Mouse (Mus musculus): ENCODE measurements at regions not wholly inside any gene's neighbourhood (a gene's known extent, or its start where the extent isn't known, plus 50 kb on each side); places are given as distances from the start of the nearest gene placed in this dataset.
A peak's percentile ranks its signal among the peaks of the same experiment; 100 is the strongest.

DNA sequence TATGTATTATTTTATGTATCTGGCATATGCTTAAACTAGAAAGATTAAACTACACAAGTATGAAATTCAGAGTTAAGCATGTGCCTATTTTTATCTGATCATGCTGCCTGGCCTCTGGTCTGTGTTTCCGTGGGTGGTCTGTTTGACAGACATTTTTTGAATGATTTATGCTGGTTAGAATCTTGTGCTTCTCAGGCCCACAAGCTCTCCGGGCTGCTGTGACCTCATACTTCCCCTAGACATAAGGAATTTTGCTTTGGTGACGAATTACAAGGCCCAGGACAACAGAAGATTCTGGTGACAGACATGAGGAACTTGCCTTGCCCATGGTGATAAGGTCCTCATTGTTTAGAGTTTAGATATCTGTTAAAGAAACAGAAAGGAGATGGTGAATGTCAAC, 475.9 kb upstream of the Fam92a start:
- DNase-seq (ENCODE audit: low read depth, low spot score) = no peak
- WGBS = 53% methylated on average over 3 of the region's 3 CpGs

DNA sequence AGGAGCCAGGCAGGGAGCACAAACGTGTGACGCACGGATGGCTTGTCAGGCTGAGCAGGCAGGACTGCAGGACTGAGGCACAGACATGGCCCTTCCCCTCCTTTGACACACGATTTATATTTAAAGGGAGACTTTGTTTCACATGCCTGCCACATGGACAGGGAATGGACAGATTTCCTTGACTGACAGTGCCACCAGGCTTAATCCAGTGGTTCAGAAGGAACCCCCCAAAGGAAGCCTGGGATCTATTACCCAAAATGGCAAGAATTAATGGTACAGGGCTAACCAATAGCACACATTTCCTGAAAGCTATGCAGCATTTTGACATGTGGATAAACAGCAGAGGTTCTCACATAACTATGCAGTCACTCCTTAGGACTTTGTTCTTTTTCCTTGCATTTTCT, 470.7 kb upstream of the Fam92a start:
- 58% methylated on average over 4 of the region's 4 CpGs for WGBS
- no peak for DNase-seq (ENCODE audit: low read depth, low spot score)

DNA sequence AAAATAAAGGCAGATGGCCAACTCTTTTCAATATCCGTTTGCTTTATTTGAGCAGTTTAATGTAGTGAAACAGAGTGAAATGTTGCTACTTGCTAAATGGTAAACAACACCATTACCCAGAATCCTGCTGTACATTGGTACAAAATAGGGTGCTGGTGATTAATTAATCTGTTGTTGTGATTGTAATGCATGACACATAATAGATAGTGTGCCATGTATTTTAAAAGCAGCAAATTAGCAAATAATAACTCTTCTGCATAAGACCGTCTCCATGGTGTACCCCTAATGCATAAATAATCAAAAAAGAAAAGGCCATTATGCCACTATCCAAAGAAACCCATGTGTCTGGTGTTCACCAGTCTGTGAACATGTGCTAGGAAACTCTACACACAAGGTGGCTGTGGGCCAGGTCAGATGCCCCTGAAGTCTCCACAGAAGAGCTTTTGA, 457.6 kb upstream of the Fam92a start:
- WGBS = 72% methylated on average over 2 of the region's 2 CpGs

DNA sequence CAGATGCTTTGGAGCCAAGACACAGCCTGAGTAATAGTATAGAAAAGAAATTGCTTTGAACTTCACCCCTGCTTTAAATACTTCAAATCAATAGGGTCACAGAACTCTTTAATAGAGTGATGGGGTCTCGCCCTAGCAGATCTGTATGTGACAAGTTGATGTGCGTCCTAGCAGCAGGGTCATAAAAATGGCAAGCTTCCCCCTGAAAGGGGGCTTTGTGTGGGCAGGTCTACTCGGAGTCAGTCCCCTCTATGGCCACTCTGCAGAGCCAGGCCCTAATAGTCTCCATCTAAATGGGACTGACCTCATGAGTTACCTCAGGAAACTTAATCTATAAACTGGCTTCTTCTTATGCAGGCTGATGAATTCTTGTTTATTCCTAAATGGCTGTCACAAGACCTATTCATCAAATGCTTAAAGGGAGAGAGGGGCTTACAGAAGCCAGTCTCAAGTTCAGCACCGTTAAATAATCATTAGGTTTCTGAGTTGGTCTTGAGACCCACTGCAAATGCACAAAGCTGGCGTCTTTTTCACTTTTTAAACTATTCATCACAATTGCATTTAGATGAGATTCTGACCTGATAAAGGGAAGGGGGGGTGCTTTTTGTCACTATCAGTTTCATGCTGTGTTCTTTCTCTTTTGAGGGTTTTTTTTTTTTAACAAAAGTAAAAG, 457.0 kb upstream of the Fam92a start:
- no peak for DNase-seq (ENCODE audit: low read depth, low spot score)
- 59% methylated on average over 5 of the region's 5 CpGs for WGBS

More for the DNA sequence above, 457.6 kb upstream of the Fam92a start:
- DNase-seq (ENCODE audit: low read depth, low spot score) = no peak

DNA sequence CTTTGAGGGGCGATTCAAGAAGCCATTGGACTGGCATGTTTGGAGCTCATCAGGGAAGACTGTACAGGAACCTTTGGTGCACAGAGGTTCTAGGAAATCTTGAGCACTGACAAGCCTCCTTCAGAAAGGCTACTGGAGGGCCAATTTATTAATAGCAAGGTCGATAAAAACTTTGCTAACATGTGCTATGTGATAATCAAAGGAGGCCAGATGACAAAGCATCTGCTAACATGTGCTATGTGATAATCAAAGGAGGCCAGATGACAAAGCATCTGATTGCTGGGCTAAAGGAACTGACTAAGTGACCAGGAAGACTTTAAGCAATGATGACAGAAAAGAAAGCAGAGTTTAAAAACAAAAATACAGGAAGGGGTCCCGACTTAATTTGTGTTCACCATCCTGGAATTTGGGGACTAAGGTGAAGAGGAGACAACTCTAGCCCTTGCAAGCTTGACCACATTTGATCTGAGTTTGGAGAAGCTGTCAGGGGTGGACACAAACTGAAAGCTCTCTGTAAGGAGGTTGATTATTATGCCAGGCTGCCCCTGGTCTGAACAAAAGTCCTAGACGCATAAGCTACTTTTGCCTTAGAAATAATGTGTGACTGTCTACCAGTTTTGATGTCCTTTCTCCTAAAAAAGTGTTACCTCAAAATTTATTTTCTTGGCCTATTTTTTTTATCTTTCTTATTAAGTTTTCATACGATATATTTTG, 455.5 kb upstream of the Fam92a start:
- 77% methylated on average over 5 of the region's 5 CpGs for WGBS
- DNase-seq (ENCODE audit: low read depth, low spot score) = no peak

DNA sequence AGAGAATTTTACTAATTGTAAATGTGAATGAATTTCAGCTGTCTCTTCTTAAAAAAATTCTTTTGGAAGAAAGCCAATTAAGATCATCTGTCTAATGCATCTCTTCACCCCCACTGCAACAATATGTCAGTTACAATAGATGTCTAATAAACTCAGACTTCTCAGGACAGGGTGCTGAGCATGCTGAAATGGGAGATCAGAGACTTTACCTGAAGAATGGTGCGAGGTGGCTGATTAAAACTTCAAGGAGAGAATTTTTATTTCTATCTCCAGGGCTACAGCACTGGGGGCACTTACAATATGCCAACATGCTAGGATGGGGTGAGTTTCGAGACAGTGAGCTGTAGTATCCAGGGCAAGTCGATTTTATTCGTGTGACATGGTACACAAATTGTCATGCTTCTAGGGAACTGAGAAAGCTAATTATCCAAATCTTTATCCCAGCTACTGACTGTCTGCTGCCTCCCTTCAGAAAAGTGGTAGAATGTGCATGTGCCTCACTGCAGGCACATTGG, 449.0 kb upstream of the Fam92a start:
- 80% methylated on average over 4 of the region's 4 CpGs for WGBS

DNA sequence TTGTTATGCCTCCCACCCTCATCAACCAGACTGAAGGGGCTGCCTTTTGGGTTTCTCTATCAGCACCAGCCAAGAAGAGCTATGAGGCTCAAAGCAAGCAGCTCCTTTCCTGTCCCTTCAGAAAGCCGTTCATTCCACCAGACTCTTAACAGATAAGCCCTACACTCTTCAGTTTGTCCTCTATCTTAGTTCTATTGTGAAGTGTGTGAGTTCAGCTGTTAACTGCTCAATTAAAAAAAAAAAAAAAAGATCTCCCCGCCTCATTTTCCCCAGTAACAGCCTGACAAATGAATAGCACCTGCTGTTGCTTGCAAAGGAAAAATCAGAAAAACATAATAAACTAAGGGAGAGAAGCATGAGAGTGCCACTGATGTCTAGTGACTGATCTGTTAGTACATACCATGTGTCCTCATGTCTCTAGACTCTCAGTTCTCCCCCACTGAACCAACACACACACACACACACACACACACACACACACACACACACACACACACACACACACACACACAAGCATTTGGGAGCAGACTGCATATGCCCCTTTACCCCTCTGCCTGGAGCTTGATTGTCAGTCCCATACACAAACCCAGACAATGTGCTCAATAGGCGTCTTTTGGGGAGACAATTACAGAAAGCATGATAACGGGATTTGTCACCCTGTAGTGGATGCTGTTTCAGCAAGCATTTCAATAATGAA, 448.4 kb upstream of the Fam92a start:
- WGBS = 57% methylated on average over 4 of the region's 4 CpGs

More for the DNA sequence above, 449.0 kb upstream of the Fam92a start:
- DNase-seq (ENCODE audit: low read depth, low spot score) = no peak

DNA sequence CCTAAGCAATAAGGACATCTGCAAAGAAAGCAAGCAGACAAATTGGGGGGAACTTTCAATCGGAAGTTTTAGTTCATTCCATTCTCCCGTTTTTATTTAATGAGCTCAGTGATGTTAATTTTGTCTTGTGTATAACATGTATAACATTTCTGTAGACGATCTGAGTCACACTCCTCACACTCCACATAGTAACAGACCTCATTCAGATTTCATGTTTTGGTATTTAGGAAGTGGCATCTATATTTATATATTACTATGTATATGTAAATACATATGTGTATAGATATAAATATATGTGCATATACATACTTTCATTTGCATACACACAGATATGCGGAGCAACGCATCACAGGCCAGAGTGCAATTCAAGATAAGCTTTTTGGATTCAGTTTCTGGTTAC, 444.9 kb upstream of the Fam92a start:
- 60% methylated on average over 5 of the region's 5 CpGs for WGBS
- DNase-seq (ENCODE audit: low read depth, low spot score) = no peak

More for the DNA sequence above, 448.4 kb upstream of the Fam92a start:
- DNase-seq (ENCODE audit: low read depth, low spot score) = no peak

DNA sequence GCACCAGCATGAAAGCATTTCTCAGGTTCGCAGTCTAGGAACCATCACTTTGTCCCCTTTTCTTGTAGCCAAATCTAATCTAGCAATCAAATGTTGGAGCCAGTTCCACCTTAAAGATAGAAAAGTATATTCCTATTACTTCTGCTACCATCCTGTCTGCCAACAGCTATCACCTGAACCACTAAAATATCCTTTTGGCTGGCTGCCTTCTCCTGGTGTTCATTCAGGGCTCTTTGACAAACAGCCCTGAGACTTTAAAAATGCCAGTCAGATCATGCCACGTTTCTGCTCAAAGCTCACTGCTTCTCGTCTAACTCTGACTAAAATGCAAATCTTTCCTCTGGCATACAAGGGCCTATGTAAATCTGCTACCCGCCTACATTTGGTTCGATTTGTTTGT, 439.7 kb upstream of the Fam92a start:
- WGBS = 60% methylated on average over 5 of the region's 5 CpGs
- no peak for DNase-seq (ENCODE audit: low read depth, low spot score)

DNA sequence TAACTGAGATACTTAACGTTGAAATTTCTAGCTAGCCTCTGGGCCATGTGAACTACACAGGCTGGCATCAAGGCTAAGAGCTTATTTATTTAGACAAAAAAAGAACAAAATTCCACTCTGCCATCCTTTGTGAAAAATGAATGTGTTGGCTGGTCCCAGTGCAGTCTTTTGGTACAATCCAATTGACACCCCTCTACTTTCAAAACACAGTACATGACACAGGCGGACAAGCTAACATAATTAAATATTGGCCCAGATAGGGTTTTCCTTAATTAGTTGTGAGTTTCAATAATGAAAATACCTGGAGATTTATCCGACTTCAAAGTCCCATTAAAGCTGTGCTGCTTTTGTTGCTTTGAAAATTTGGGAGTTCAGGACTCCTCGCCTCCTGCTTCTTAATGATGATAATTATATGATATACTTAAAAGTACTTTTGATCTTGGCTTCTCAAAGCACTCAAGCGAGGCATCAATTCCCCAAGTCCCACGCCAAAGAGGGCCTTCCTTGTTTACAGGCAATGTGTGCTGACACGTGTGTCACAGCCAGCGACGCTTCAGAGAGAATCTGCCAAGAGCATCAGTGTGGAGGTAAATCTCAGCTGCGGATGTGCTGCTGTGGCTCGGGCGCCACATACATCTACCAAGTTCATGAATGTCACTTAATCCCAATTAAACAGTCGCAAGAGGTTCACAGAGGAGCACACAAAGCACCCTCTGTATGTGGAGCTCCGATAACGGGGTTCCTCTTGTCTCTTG, 429.5 kb upstream of the Fam92a start:
- WGBS = 90% methylated on average over 15 of the region's 15 CpGs
- no peak for DNase-seq (ENCODE audit: low read depth, low spot score)

DNA sequence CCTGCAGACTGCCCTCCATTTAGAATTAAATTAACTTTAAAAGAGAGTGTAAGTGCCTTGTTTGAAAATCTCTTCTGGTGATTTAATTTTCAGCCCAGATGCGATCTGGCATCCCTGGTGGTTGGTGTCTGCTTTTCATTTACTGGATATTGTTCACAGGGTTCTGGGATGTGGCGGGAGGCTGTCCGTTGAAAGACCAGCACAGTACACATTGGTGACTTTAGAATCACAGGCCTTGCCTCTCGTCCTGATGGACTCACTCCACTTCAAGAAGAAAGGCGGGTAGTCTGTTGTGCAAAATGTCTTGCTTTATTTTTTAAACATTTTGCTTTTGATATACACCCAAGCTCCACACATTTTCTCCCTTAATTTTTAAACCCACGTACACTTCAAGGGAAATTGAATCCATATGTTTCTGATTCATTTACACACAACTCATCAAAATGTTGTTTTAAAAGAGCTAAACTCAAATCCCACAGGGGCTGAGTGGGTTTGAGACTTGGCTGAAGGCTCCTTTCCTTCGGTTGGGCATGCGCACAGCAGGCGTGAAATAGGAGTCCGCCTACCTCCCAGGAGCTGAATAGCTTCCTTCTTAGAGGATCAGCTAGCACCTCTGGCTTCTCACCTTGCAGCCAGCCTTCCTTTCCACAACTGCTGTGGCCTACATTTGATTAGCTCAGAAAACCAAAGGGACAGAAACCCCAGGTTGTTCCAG, 424.1 kb upstream of the Fam92a start:
- no peak for DNase-seq (ENCODE audit: low read depth, low spot score)
- WGBS = 81% methylated on average over 10 of the region's 10 CpGs

DNA sequence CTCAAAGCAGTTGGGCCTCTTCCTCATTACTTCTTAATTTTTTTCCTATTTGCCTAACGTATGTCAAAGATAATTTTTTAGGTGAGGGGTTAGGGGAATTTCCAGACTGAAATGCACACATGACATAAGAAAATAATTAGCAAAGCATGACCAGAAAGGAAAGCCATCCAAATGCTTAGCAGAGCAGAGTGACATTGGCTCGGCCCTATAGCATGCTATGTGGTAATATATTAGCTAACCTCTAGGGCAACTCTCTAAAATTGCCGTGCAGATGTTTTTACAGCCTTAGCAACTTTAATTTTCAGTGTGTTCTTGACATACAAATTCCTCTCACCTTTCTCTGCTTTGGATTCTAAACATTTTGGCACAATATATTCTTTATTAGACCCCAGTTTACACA, 421.2 kb upstream of the Fam92a start:
- 52% methylated on average over 3 of the region's 3 CpGs for WGBS
- no peak for DNase-seq (ENCODE audit: low read depth, low spot score)

DNA sequence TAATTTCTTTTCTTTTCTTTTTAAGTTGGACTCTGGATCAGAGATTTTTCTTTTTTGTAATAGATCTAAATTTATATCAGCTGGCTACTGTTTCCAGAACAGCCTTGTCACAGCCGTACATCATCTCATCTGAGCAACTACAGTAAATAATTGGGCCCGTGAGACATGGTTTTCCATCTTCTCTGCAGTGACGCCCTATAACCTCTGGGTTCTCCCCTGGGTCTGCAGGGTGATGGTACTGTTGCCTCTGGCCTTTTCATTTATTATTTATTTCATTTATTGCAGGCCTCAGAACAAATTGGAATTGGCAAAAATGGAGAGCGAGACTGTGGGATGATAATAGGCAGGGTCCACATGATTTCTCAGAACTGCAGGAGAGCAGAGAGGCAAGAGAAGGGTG, 406.3 kb upstream of the Fam92a start:
- 87% methylated on average over 4 of the region's 4 CpGs for WGBS
- DNase-seq (ENCODE audit: low read depth, low spot score) = no peak

DNA sequence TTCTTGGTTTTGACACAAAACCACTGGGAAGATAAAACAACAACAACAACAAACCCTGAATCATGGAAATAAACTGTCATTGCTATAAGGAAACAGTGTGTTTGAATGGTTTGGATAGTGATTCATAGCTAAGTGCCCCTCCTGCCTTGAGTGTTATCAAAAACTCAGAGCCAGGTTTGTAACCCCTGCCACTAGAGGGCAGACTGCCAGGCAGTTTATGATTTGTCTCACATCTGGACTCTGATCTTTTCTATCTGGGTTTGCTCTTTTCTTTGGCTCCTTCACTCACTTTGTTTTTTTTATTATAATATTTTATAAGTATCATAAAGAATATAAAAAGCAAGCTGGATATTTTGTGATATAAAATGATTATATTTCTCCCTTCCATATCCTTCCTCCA, 400.1 kb upstream of the Fam92a start:
- DNase-seq (ENCODE audit: low read depth, low spot score) = peak; percentile 66

DNA sequence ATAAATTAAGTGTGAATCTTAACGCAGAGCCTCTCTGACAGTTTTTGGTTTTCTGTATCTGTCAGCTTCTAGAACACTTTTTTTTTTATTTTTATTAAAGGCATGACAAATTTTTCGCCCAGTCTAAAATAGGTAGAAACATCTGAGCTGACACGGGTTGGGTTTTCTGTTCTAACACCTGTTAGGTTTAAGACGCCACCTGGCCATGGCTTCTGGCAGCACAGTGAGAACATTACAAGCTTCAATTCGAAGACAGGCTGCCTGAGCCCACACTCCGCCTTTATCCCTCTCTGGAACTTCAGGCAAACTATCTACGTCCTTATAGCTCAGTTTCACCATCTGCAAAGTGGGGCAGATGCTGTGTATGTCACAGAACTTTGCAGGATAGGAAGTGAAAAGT, 398.9 kb upstream of the Fam92a start:
- no peak for DNase-seq (ENCODE audit: low read depth, low spot score)

DNA sequence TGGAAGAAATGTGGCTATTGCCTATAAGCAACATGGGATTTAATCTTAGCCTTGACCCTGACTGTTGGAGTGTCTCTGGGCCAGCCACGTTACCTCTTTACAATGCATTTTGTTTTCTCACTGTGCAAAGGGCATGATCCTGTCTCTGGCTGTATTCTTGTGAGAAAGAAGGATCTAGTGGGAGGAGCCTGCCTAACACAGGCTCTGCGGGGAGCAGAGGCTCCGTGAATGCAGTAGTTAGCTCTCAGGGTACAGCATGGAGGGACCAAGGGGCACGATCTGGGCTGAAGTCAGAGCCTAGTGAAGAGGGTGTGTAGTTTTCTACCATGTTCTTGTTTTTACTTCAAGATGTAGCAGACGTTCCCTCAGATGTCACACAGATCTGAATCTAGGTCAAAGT, 395.8 kb upstream of the Fam92a start:
- DNase-seq (ENCODE audit: low read depth, low spot score) = no peak
- WGBS = 29% methylated on average over 5 of the region's 5 CpGs

More for the DNA sequence above, 398.9 kb upstream of the Fam92a start:
- WGBS = 68% methylated on average over 7 of the region's 7 CpGs

DNA sequence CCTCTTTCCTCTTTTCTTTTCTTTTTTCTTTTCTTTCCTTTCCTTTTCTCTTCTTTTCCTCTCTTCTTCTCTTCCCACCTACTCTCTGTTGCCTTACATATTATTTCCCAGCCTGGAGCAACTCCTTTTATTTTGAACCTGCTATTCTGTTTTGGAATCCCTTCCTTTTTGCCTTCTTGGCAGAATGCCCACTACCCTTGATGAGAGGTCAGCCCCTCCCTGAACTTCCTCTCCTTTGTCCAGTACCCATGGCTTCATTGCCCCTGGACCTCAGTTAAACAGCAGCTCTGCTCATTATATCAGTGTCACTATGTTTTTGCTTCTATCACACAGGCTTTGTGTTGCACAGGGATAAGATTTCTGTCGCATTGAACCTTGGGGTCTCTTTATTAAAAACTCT, 391.2 kb upstream of the Fam92a start:
- WGBS = 76% methylated on average over 1 of the region's 1 CpGs
- no peak for DNase-seq (ENCODE audit: low read depth, low spot score)

DNA sequence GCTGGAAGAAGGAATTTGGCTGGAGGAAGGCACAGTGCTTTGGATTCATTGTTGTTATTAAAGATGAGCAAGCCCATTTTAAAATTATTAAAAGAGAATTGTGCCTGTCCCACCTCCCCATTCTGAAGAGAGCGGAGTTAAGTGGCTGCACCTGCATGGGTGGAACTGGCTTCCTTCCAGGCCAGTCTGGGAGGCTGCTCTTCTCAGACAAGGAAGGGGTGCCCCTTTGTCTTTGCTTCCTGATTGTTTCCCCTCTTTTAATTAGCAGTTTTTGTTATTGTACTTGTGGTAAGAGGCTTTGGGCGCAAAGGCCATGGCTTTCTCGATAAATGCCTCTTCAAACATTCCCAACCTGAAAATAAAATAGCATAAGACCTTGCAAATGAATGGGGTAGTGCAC, 388.7 kb upstream of the Fam92a start:
- WGBS = 39% methylated on average over 3 of the region's 3 CpGs
- no peak for DNase-seq (ENCODE audit: low read depth, low spot score)

DNA sequence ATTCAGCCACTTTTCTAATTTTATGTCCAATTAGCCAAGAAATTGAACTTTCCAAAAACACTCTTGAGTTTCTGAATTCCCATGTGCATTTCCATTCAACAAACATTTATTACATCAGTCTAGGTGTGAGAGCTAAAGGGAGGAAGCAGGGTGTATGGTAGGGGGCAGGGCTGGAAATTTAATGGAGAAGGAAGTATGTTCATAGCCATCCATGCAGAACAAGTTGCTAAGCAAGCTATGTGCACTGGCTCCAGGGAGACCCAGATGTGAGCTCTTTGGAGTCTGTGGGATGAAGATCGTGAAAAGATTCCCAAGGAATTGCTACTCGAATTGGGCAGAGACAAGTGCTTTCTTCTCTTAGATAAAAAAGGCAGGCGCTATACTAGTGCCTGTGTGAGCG, 388.2 kb upstream of the Fam92a start:
- 88% methylated on average over 4 of the region's 4 CpGs for WGBS

More for the DNA sequence above, 388.2 kb upstream of the Fam92a start:
- no peak for DNase-seq (ENCODE audit: low read depth, low spot score)

Data from large intestine, adult 2 months (tissue).